Mouse (Mus musculus): ENCODE results near the gene St3gal4. TPM values are rescaled to one million over a fixed set of nuclear protein-coding genes. Genes with fewer than 3 reads are reported as not detected.

St3gal4 gene
- polyA plus RNA-seq, 1 experiment from 2014 or later, result 18.4 TPM

- 47% methylated on average over 2 of the region's 2 CpGs for whole genome bisulfite sequencing
These were observed 57.6 kb downstream of the St3gal4 start for GRCm38 (mm10) chr9:35061446-35061845.

GRCm38 (mm10) chr9:35059881-35060280 lies 59.2 kb downstream of the St3gal4 start:
- 0 out of 2 replicates have a peak, but pooled peaks cover 4% of the 10 kb centered on the region for H3K4me1 ChIP-seq
- 83% methylated on average over 5 of the region's 5 CpGs for WGBS
- peak; percentile 45 for DNase-seq (ENCODE audit: low spot score)
- no peaks in the 10 kb centered on the region for H3K9me3 ChIP-seq
- no peaks in the 10 kb centered on the region for H3K36me3 ChIP-seq
- peaks cover 21% of the 10 kb centered on the region; the same call in 1 of the 2 replicates for H3K27me3 ChIP-seq (ENCODE audit: insufficient read depth, poor library complexity, severe bottlenecking)
- no peak overlapping the region for H3K4me3 ChIP-seq
- H3K27ac ChIP-seq, result no peak overlapping the region

More at GRCm38 (mm10) chr9:35061446-35061845, 57.6 kb downstream of the St3gal4 start:
- H3K9me3 ChIP-seq, result no peaks in the 10 kb centered on the region
- DNase-seq (ENCODE audit: low spot score), result peak; percentile 39
- H3K4me1 ChIP-seq, result 0 out of 2 replicates have a peak, but pooled peaks cover 4% of the 10 kb centered on the region
- no peaks in the 10 kb centered on the region for H3K36me3 ChIP-seq
- no peak overlapping the region for H3K27ac ChIP-seq
- no peak overlapping the region for H3K4me3 ChIP-seq
- peaks cover 6% of the 10 kb centered on the region; the same call in 1 of the 2 replicates for H3K27me3 ChIP-seq (ENCODE audit: insufficient read depth, poor library complexity, severe bottlenecking)

GRCm38 (mm10) chr9:35058596-35059354 lies 60.3 kb downstream of the St3gal4 start:
- Histone ChIP-seq H3K36me3 (peaks cover under 1% of the 10 kb centered on the region; the same call in 1 of the 2 replicates), H3K4me3 (no peak overlapping the region), H3K27ac (no peak overlapping the region), H3K4me1 (0 out of 2 replicates have a peak, but pooled peaks cover 4% of the 10 kb centered on the region), H3K9me3 (no peaks in the 10 kb centered on the region), H3K27me3 (ENCODE audit: insufficient read depth, poor library complexity, severe bottlenecking) (peaks cover 29% of the 10 kb centered on the region; the same call in 1 of the 2 replicates)
- DNase-seq (ENCODE audit: low spot score), result peak; percentile 46
- 87% methylated on average over 2 of the region's 2 CpGs for WGBS

GRCm38 (mm10) chr9:35058186-35058585 lies 60.9 kb downstream of the St3gal4 start:
- Histone ChIP-seq H3K36me3 (peaks cover 4% of the 10 kb centered on the region; the same call in 1 of the 2 replicates), H3K27ac (no peak overlapping the region), H3K4me1 (0 out of 2 replicates have a peak, but pooled peaks cover 4% of the 10 kb centered on the region), H3K4me3 (no peak overlapping the region), H3K9me3 (no peaks in the 10 kb centered on the region), H3K27me3 (ENCODE audit: insufficient read depth, poor library complexity, severe bottlenecking) (peaks cover 35% of the 10 kb centered on the region; the same call in 1 of the 2 replicates)
- 91% methylated on average over 4 of the region's 4 CpGs for WGBS
- DNase-seq (ENCODE audit: low spot score), result peak; percentile 35

- DNase-seq (ENCODE audit: low spot score), result peak; percentile 31
- Histone ChIP-seq H3K27ac (no peak overlapping the region), H3K4me1 (peaks cover 8% of the 10 kb centered on the region), H3K27me3 (ENCODE audit: insufficient read depth, poor library complexity, severe bottlenecking) (peaks cover 40% of the 10 kb centered on the region; the same call in 1 of the 2 replicates), H3K36me3 (peaks cover 10% of the 10 kb centered on the region), H3K4me3 (no peak overlapping the region), H3K9me3 (no peaks in the 10 kb centered on the region)
- WGBS, result 87% methylated on average over 6 of the region's 6 CpGs
These were observed 61.4 kb downstream of the St3gal4 start for GRCm38 (mm10) chr9:35057631-35058030.

- WGBS, result 88% methylated on average over 3 of the region's 3 CpGs
- Histone ChIP-seq H3K4me3 (no peak overlapping the region), H3K27ac (no peak overlapping the region), H3K36me3 (peaks cover 11% of the 10 kb centered on the region), H3K27me3 (ENCODE audit: insufficient read depth, poor library complexity, severe bottlenecking) (peaks cover 40% of the 10 kb centered on the region; the same call in 1 of the 2 replicates), H3K9me3 (no peaks in the 10 kb centered on the region), H3K4me1 (peaks cover 17% of the 10 kb centered on the region)
- peak; percentile 25 for DNase-seq (ENCODE audit: low spot score)
These were observed 62.5 kb downstream of the St3gal4 start for GRCm38 (mm10) chr9:35056611-35057010.

GRCm38 (mm10) chr9:35055528-35056330 lies 63.3 kb downstream of the St3gal4 start:
- WGBS, result 84% methylated on average over 11 of the region's 11 CpGs
- Histone ChIP-seq H3K4me3 (no peak overlapping the region), H3K9me3 (no peaks in the 10 kb centered on the region), H3K4me1 (peaks cover 23% of the 10 kb centered on the region), H3K36me3 (peaks cover 11% of the 10 kb centered on the region), H3K27ac (no peak overlapping the region), H3K27me3 (ENCODE audit: insufficient read depth, poor library complexity, severe bottlenecking) (peaks cover 41% of the 10 kb centered on the region; the same call in 1 of the 2 replicates)
- DNase-seq (ENCODE audit: low spot score), result peak; percentile 59

- Histone ChIP-seq H3K27ac (no peak overlapping the region), H3K4me1 (peaks cover 26% of the 10 kb centered on the region), H3K27me3 (ENCODE audit: insufficient read depth, poor library complexity, severe bottlenecking) (peaks cover 41% of the 10 kb centered on the region; the same call in 1 of the 2 replicates), H3K36me3 (peaks cover 11% of the 10 kb centered on the region), H3K4me3 (no peak overlapping the region), H3K9me3 (no peaks in the 10 kb centered on the region)
- peak; percentile 38 for DNase-seq (ENCODE audit: low spot score)
- WGBS, result 86% methylated on average over 3 of the region's 3 CpGs
These were observed 65.4 kb downstream of the St3gal4 start for GRCm38 (mm10) chr9:35053669-35054068.

- peaks cover 11% of the 10 kb centered on the region for H3K36me3 ChIP-seq
- WGBS, result 87% methylated on average over 16 of the region's 16 CpGs
- H3K27me3 ChIP-seq (ENCODE audit: insufficient read depth, poor library complexity, severe bottlenecking), result peaks cover 41% of the 10 kb centered on the region; the same call in 1 of the 2 replicates
- DNase-seq (ENCODE audit: low spot score), result peak; percentile 67
- no peak overlapping the region for H3K4me3 ChIP-seq
- no peaks in the 10 kb centered on the region for H3K9me3 ChIP-seq
- peaks cover 26% of the 10 kb centered on the region for H3K4me1 ChIP-seq
- no peak overlapping the region for H3K27ac ChIP-seq
These were observed 66.0 kb downstream of the St3gal4 start for GRCm38 (mm10) chr9:35053081-35053480.

- Histone ChIP-seq H3K4me1 (peaks cover 26% of the 10 kb centered on the region), H3K36me3 (peaks cover 15% of the 10 kb centered on the region), H3K27ac (no peak overlapping the region), H3K27me3 (ENCODE audit: insufficient read depth, poor library complexity, severe bottlenecking) (peaks cover 41% of the 10 kb centered on the region; the same call in 1 of the 2 replicates), H3K9me3 (no peaks in the 10 kb centered on the region), H3K4me3 (no peak overlapping the region)
- 86% methylated on average over 4 of the region's 4 CpGs for WGBS
- peak; percentile 72 for DNase-seq (ENCODE audit: low spot score)
These were observed 66.4 kb downstream of the St3gal4 start for GRCm38 (mm10) chr9:35052671-35053070.

- Histone ChIP-seq H3K36me3 (peaks cover 22% of the 10 kb centered on the region), H3K9me3 (no peaks in the 10 kb centered on the region), H3K4me1 (peaks cover 26% of the 10 kb centered on the region), H3K4me3 (no peak overlapping the region), H3K27me3 (ENCODE audit: insufficient read depth, poor library complexity, severe bottlenecking) (peaks cover 41% of the 10 kb centered on the region; the same call in 1 of the 2 replicates), H3K27ac (no peak overlapping the region; the same call in 1 of the 2 replicates)
- peak; percentile 67 for DNase-seq (ENCODE audit: low spot score)
- WGBS, result 60% methylated on average over 4 of the region's 4 CpGs
These were observed 67.4 kb downstream of the St3gal4 start for GRCm38 (mm10) chr9:35051666-35052065.

- peak; percentile 67 for DNase-seq (ENCODE audit: low spot score)
- Histone ChIP-seq H3K27ac (no peak overlapping the region; the same call in 1 of the 2 replicates), H3K4me3 (no peak overlapping the region), H3K27me3 (ENCODE audit: insufficient read depth, poor library complexity, severe bottlenecking) (peaks cover 45% of the 10 kb centered on the region; the same call in 1 of the 2 replicates), H3K9me3 (no peaks in the 10 kb centered on the region), H3K4me1 (peaks cover 31% of the 10 kb centered on the region), H3K36me3 (peaks cover 22% of the 10 kb centered on the region)
- WGBS, result 82% methylated on average over 6 of the region's 6 CpGs
These were observed 68.2 kb downstream of the St3gal4 start for GRCm38 (mm10) chr9:35050701-35051454.

All from heart, embryonic 10.5 days (tissue).